Mouse (Mus musculus) A20 (cell line): ENCODE results near the gene Gpx2.
A peak's percentile ranks its signal among the peaks of the same experiment; 100 is the strongest.

Experiments used
- DNase-seq: peaks from one replicate; pipeline ENCODE4 v3.0.0-alpha.2; 2011; ENCODE audit warnings: low read depth, low spot score

Gene Gpx2

DNA sequence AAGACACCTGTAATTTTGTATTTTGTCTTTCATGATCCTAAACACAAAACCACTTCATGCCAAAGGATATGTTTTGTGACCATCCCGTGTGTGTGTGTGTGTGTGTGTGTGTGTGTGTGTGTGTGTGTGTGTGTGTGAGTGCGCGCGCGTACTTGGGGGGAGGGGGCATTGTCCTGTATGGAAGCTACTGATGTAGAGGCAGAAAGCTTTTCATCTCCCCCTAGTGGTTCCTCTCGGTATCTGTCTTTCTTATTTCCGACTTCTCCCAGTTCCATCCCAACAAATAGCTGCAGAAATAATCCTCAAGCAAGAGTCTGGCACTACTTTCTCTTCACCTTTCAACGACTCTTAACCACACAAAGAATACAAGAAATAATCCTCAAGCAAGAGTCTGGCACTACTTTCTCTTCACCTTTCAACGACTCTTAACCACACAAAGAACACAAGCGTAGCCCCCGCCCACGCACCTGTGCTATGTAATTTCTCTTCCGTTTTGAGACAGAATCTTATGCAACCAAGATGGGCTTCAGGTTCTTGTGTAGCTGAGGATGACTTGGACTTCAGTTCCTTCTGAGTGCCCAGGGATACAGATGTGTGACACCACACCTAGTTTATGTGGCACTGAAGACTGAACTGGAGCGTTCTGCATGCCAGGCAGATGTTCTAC lies 42.6 kb downstream of the Gpx2 start:
- DNase-seq = peak; percentile 82

DNA sequence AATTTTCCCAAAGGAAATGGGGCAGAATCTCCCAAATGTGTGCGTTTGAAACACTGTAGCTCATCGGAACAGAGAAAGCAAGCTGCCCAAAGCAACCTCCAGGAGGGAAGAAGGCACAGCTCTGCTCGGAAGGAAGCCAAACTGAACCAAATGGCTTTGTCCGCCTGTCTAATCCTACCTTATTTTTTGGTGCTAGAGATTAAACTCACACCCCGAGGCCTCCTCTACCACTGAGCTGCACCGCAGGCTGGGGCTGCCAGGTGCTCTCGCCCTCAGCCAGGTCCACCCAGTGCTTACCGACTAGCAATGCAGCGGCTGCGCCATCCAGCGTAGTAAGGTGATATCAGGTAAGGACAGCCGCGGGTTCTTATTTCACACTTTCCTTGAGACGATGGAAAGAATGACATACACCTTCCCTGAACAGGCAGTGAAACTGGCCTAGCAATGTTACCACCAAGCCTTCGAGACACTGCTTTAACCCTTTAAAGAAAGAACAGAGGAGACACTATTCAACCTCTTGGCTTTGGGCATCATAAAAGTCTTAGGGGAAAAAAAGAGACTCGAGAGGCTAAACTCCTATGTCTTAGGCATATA lies 44.4 kb downstream of the Gpx2 start:
- no peak for DNase-seq
